Mouse (Mus musculus): ENCODE measurements at regions not wholly inside any gene's neighbourhood (a gene's known extent, or its start where the extent isn't known, plus 50 kb on each side); places are given as distances from the start of the nearest gene placed in this dataset.

- DNase-seq (ENCODE audit: low spot score): no peak
- H3K36me3 ChIP-seq (replicated peaks): no peaks in the 10 kb centered on the region
- no peak overlapping the region for H3K4me3 ChIP-seq
- H3K27ac ChIP-seq (replicated peaks): no peak overlapping the region
- H3K4me1 ChIP-seq: no peaks in the 10 kb centered on the region
- H3K9me3 ChIP-seq: no peaks in the 10 kb centered on the region
- WGBS: 85% methylated on average over 5 of the region's 5 CpGs
- H3K27me3 ChIP-seq (replicated peaks; ENCODE audit: low read depth, poor library complexity, severe bottlenecking): no peaks in the 10 kb centered on the region
These were observed 81.1 kb upstream of the Vwde start for GRCm38 (mm10) chr6:13305873-13306272.

- no peaks in the 10 kb centered on the region for H3K4me1 ChIP-seq
- H3K27me3 ChIP-seq (replicated peaks; ENCODE audit: low read depth, poor library complexity, severe bottlenecking): no peaks in the 10 kb centered on the region
- no peak overlapping the region for H3K27ac ChIP-seq (replicated peaks)
- H3K9me3 ChIP-seq: 0 out of 2 replicates have a peak, but pooled peaks cover 2% of the 10 kb centered on the region
- WGBS: 94% methylated on average over 3 of the region's 3 CpGs
- H3K4me3 ChIP-seq: no peak overlapping the region
- no peaks in the 10 kb centered on the region for H3K36me3 ChIP-seq (replicated peaks)
- DNase-seq (ENCODE audit: low spot score): no peak
These were observed 73.4 kb upstream of the Vwde start for GRCm38 (mm10) chr6:13298171-13298570.

GRCm38 (mm10) chr6:13297110-13297509 is 72.3 kb upstream of the Vwde start:
- Histone ChIP-seq H3K36me3 (replicated peaks) (no peaks in the 10 kb centered on the region), H3K27me3 (replicated peaks; ENCODE audit: low read depth, poor library complexity, severe bottlenecking) (no peaks in the 10 kb centered on the region), H3K4me3 (no peak overlapping the region), H3K4me1 (no peaks in the 10 kb centered on the region), H3K27ac (replicated peaks) (no peak overlapping the region), H3K9me3 (0 out of 2 replicates have a peak, but pooled peaks cover 2% of the 10 kb centered on the region)
- no peak for DNase-seq (ENCODE audit: low spot score)
- 81% methylated on average over 3 of the region's 3 CpGs for whole genome bisulfite sequencing

- no peaks in the 10 kb centered on the region for H3K4me1 ChIP-seq
- no peaks in the 10 kb centered on the region for H3K36me3 ChIP-seq (replicated peaks)
- DNase-seq (ENCODE audit: low spot score): no peak
- H3K9me3 ChIP-seq: 0 out of 2 replicates have a peak, but pooled peaks cover 2% of the 10 kb centered on the region
- WGBS: 90% methylated on average over 2 of the region's 2 CpGs
- no peak overlapping the region for H3K27ac ChIP-seq (replicated peaks)
- H3K27me3 ChIP-seq (replicated peaks; ENCODE audit: low read depth, poor library complexity, severe bottlenecking): no peaks in the 10 kb centered on the region
- no peak overlapping the region for H3K4me3 ChIP-seq
These were observed 71.3 kb upstream of the Vwde start for GRCm38 (mm10) chr6:13296041-13296440.

- 87% methylated on average over 4 of the region's 4 CpGs for WGBS
- H3K27ac ChIP-seq (replicated peaks): no peak overlapping the region
These were observed 69.6 kb upstream of the Vwde start for GRCm38 (mm10) chr6:13294393-13294792.

GRCm38 (mm10) chr6:13288500-13288899 is 63.7 kb upstream of the Vwde start:
- H3K27me3 ChIP-seq (replicated peaks; ENCODE audit: low read depth, poor library complexity, severe bottlenecking): no peaks in the 10 kb centered on the region
- no peaks in the 10 kb centered on the region for H3K9me3 ChIP-seq
- no peak for DNase-seq (ENCODE audit: low spot score)
- H3K36me3 ChIP-seq (replicated peaks): no peaks in the 10 kb centered on the region
- no peaks in the 10 kb centered on the region; the same call in 1 of the 2 replicates for H3K4me1 ChIP-seq
- no peak overlapping the region for H3K4me3 ChIP-seq
- WGBS: 80% methylated on average over 1 of the region's 1 CpGs
- H3K27ac ChIP-seq (replicated peaks): no peak overlapping the region

More at GRCm38 (mm10) chr6:13294393-13294792, 69.6 kb upstream of the Vwde start:
- Histone ChIP-seq H3K4me3 (no peak overlapping the region), H3K27me3 (replicated peaks; ENCODE audit: low read depth, poor library complexity, severe bottlenecking) (no peaks in the 10 kb centered on the region), H3K36me3 (replicated peaks) (no peaks in the 10 kb centered on the region), H3K9me3 (0 out of 2 replicates have a peak, but pooled peaks cover 2% of the 10 kb centered on the region), H3K4me1 (no peaks in the 10 kb centered on the region)
- DNase-seq (ENCODE audit: low spot score): no peak

- WGBS: 83% methylated on average over 4 of the region's 4 CpGs
- no peaks in the 10 kb centered on the region for H3K27me3 ChIP-seq (replicated peaks; ENCODE audit: low read depth, poor library complexity, severe bottlenecking)
- no peak overlapping the region for H3K4me3 ChIP-seq
- H3K27ac ChIP-seq (replicated peaks): no peak overlapping the region
- no peaks in the 10 kb centered on the region for H3K9me3 ChIP-seq
- DNase-seq (ENCODE audit: low spot score): no peak
- no peaks in the 10 kb centered on the region; the same call in 1 of the 2 replicates for H3K4me1 ChIP-seq
- H3K36me3 ChIP-seq (replicated peaks): no peaks in the 10 kb centered on the region
These were observed 63.0 kb upstream of the Vwde start for GRCm38 (mm10) chr6:13287812-13288211.

- 53% methylated on average over 6 of the region's 6 CpGs for WGBS
- 0 out of 2 replicates have a peak overlapping the region, but pooled peaks have one; percentile 24 for H3K27ac ChIP-seq (replicated peaks)
- H3K4me3 ChIP-seq: no peak overlapping the region
- no peaks in the 10 kb centered on the region for H3K9me3 ChIP-seq
- peak; percentile 12 for DNase-seq (ENCODE audit: low spot score)
- H3K4me1 ChIP-seq: no peaks in the 10 kb centered on the region; the same call in 1 of the 2 replicates
- H3K27me3 ChIP-seq (replicated peaks; ENCODE audit: low read depth, poor library complexity, severe bottlenecking): no peaks in the 10 kb centered on the region
- H3K36me3 ChIP-seq (replicated peaks): no peaks in the 10 kb centered on the region
These were observed 61.9 kb upstream of the Vwde start for GRCm38 (mm10) chr6:13286542-13287273.

GRCm38 (mm10) chr6:13280835-13281234 is 56.1 kb upstream of the Vwde start:
- no peaks in the 10 kb centered on the region for H3K36me3 ChIP-seq (replicated peaks)
- H3K27me3 ChIP-seq (replicated peaks; ENCODE audit: low read depth, poor library complexity, severe bottlenecking): no peaks in the 10 kb centered on the region
- peak; percentile 18 for DNase-seq (ENCODE audit: low spot score)
- no peak overlapping the region for H3K4me3 ChIP-seq
- H3K4me1 ChIP-seq: no peaks in the 10 kb centered on the region
- no peak overlapping the region for H3K27ac ChIP-seq (replicated peaks)
- H3K9me3 ChIP-seq: peaks cover 3% of the 10 kb centered on the region; the same call in 1 of the 2 replicates
- 2% methylated on average over 3 of the region's 3 CpGs for WGBS

All from embryonic facial prominence, embryonic 10.5 days (tissue).